Mouse (Mus musculus): ENCODE measurements around the gene Gfap. TPM values are rescaled to one million over a fixed set of nuclear protein-coding genes. Genes with fewer than 3 reads are reported as not detected.

Gfap gene
- polyA plus RNA-seq, 1 experiment from 2014 or later = 0.18 TPM

- H3K27me3 ChIP-seq (ENCODE audit: control insufficient read depth, insufficient read depth, low read depth, low read length) = no peaks in the 10 kb centered on the region; the same call in none of the 2 replicates
- H3K27ac ChIP-seq (ENCODE audit: low read length) = no peak overlapping the region
- H3K9ac ChIP-seq (ENCODE audit: low read length) = no peak overlapping the region
- ATAC-seq (ENCODE audit: low read depth) = no peak
- H3K4me2 ChIP-seq (ENCODE audit: low read depth, low read length) = no peak overlapping the region
- 79% methylated on average over 5 of the region's 5 CpGs for WGBS
- H3K9me3 ChIP-seq (ENCODE audit: control insufficient read depth, low read length) = no peaks in the 10 kb centered on the region
- no peaks in the 10 kb centered on the region for H3K36me3 ChIP-seq (ENCODE audit: control insufficient read depth, insufficient read depth, low read length)
- no peaks in the 10 kb centered on the region for H3K4me1 ChIP-seq (replicated peaks; ENCODE audit: control insufficient read depth, insufficient read depth, low read length)
- no peak overlapping the region for H3K4me3 ChIP-seq (ENCODE audit: low read length)
These were observed 13.3 kb downstream of the Gfap start for GRCm38 (mm10) chr11:102887433-102887832.

GRCm38 (mm10) chr11:102884616-102885219 lies 16.0 kb downstream of the Gfap start, which contains the start of gene Fam187a:
Gene Fam187a, plus strand, starts transcription at chr11:102885169.
- Histone ChIP-seq H3K27me3 (ENCODE audit: control insufficient read depth, insufficient read depth, low read depth, low read length) (no peaks in the 10 kb centered on the region; the same call in none of the 2 replicates), H3K4me1 (replicated peaks; ENCODE audit: control insufficient read depth, insufficient read depth, low read length) (peaks cover 10% of the 10 kb centered on the region), H3K9me3 (ENCODE audit: control insufficient read depth, low read length) (no peaks in the 10 kb centered on the region), H3K4me2 (ENCODE audit: low read depth, low read length) (no peak within 1 kb of the TSS), H3K4me3 (ENCODE audit: low read length) (no peak within 1 kb of the TSS), H3K27ac (ENCODE audit: low read length) (no peak within 1 kb of the TSS), H3K36me3 (ENCODE audit: control insufficient read depth, insufficient read depth, low read length) (no peaks in the 10 kb centered on the region), H3K9ac (ENCODE audit: low read length) (no peak within 1 kb of the TSS)
- no peak for ATAC-seq (ENCODE audit: low read depth)
- WGBS = 50% methylated on average over 10 of the region's 10 CpGs

- peaks cover 6% of the 10 kb centered on the region for H3K36me3 ChIP-seq (ENCODE audit: control insufficient read depth, insufficient read depth, low read length)
- 12% methylated on average over 13 of the region's 13 CpGs for WGBS
- H3K4me3 ChIP-seq (ENCODE audit: low read length) = peak overlapping the region; percentile 90
- H3K27ac ChIP-seq (ENCODE audit: low read length) = no peak overlapping the region; the same call in 1 of the 2 replicates
- H3K4me1 ChIP-seq (replicated peaks; ENCODE audit: control insufficient read depth, insufficient read depth, low read length) = peaks cover 16% of the 10 kb centered on the region
- H3K27me3 ChIP-seq (ENCODE audit: control insufficient read depth, insufficient read depth, low read depth, low read length) = no peaks in the 10 kb centered on the region; the same call in none of the 2 replicates
- peak; percentile 29; the same call in 1 of the 2 replicates for ATAC-seq (ENCODE audit: low read depth)
- H3K4me2 ChIP-seq (ENCODE audit: low read depth, low read length) = peak overlapping the region; percentile 69
- no peaks in the 10 kb centered on the region for H3K9me3 ChIP-seq (ENCODE audit: control insufficient read depth, low read length)
- H3K9ac ChIP-seq (ENCODE audit: low read length) = peak overlapping the region; percentile 87
These were observed 19.2 kb downstream of the Gfap start for GRCm38 (mm10) chr11:102881314-102882198.

- under 1% methylated on average over 60 of the region's 62 CpGs for WGBS
- ATAC-seq (ENCODE audit: low read depth) = peak; percentile 93
- H3K4me3 ChIP-seq (ENCODE audit: low read length) = peak within 1 kb of the TSS; percentile 90
- peak within 1 kb of the TSS; percentile 69 for H3K4me2 ChIP-seq (ENCODE audit: low read depth, low read length)
- H3K27me3 ChIP-seq (ENCODE audit: control insufficient read depth, insufficient read depth, low read depth, low read length) = no peaks in the 10 kb centered on the region; the same call in 1 of the 2 replicates
- H3K27ac ChIP-seq (ENCODE audit: low read length) = peak within 1 kb of the TSS; percentile 76
- H3K9me3 ChIP-seq (ENCODE audit: control insufficient read depth, low read length) = no peaks in the 10 kb centered on the region
- peak within 1 kb of the TSS; percentile 87 for H3K9ac ChIP-seq (ENCODE audit: low read length)
- H3K4me1 ChIP-seq (replicated peaks; ENCODE audit: control insufficient read depth, insufficient read depth, low read length) = peaks cover 16% of the 10 kb centered on the region
- H3K36me3 ChIP-seq (ENCODE audit: control insufficient read depth, insufficient read depth, low read length) = peaks cover 10% of the 10 kb centered on the region
These were observed 20.0 kb downstream of the Gfap start, which contains the start of the genes Eftud2 and Ccdc103 for GRCm38 (mm10) chr11:102880585-102881313. Gene Eftud2, minus strand, starts transcription at chr11:102880985. Gene Ccdc103, plus strand, starts transcription at chr11:102881204.

GRCm38 (mm10) chr11:102879558-102879957 lies 21.2 kb downstream of the Gfap start:
- H3K4me1 ChIP-seq (replicated peaks; ENCODE audit: control insufficient read depth, insufficient read depth, low read length) = peaks cover 16% of the 10 kb centered on the region
- H3K4me3 ChIP-seq (ENCODE audit: low read length) = no peak overlapping the region
- H3K36me3 ChIP-seq (ENCODE audit: control insufficient read depth, insufficient read depth, low read length) = peaks cover 16% of the 10 kb centered on the region
- 75% methylated on average over 2 of the region's 2 CpGs for WGBS
- H3K9me3 ChIP-seq (ENCODE audit: control insufficient read depth, low read length) = no peaks in the 10 kb centered on the region
- no peak for ATAC-seq (ENCODE audit: low read depth)
- H3K4me2 ChIP-seq (ENCODE audit: low read depth, low read length) = peak overlapping the region; percentile 69; the same call in 1 of the 2 replicates
- H3K27me3 ChIP-seq (ENCODE audit: control insufficient read depth, insufficient read depth, low read depth, low read length) = no peaks in the 10 kb centered on the region; the same call in 1 of the 2 replicates
- H3K9ac ChIP-seq (ENCODE audit: low read length) = no peak overlapping the region
- no peak overlapping the region for H3K27ac ChIP-seq (ENCODE audit: low read length)

GRCm38 (mm10) chr11:102874801-102875334 lies 25.8 kb downstream of the Gfap start:
- no peak overlapping the region for H3K27ac ChIP-seq (ENCODE audit: low read length)
- peaks cover 7% of the 10 kb centered on the region for H3K4me1 ChIP-seq (replicated peaks; ENCODE audit: control insufficient read depth, insufficient read depth, low read length)
- WGBS = 86% methylated on average over 7 of the region's 7 CpGs
- no peak for ATAC-seq (ENCODE audit: low read depth)
- peaks cover 26% of the 10 kb centered on the region for H3K36me3 ChIP-seq (ENCODE audit: control insufficient read depth, insufficient read depth, low read length)
- no peak overlapping the region for H3K9ac ChIP-seq (ENCODE audit: low read length)
- no peaks in the 10 kb centered on the region for H3K9me3 ChIP-seq (ENCODE audit: control insufficient read depth, low read length)
- H3K4me2 ChIP-seq (ENCODE audit: low read depth, low read length) = no peak overlapping the region
- no peaks in the 10 kb centered on the region for H3K27me3 ChIP-seq (ENCODE audit: control insufficient read depth, insufficient read depth, low read depth, low read length)
- no peak overlapping the region for H3K4me3 ChIP-seq (ENCODE audit: low read length)

GRCm38 (mm10) chr11:102864272-102864671 lies 36.4 kb downstream of the Gfap start:
- H3K4me3 ChIP-seq (ENCODE audit: low read length) = no peak overlapping the region
- no peaks in the 10 kb centered on the region for H3K27me3 ChIP-seq (ENCODE audit: control insufficient read depth, insufficient read depth, low read depth, low read length)
- no peaks in the 10 kb centered on the region for H3K4me1 ChIP-seq (replicated peaks; ENCODE audit: control insufficient read depth, insufficient read depth, low read length)
- no peak overlapping the region for H3K27ac ChIP-seq (ENCODE audit: low read length)
- ATAC-seq (ENCODE audit: low read depth) = no peak
- H3K36me3 ChIP-seq (ENCODE audit: control insufficient read depth, insufficient read depth, low read length) = peaks cover 38% of the 10 kb centered on the region
- no peaks in the 10 kb centered on the region for H3K9me3 ChIP-seq (ENCODE audit: control insufficient read depth, low read length)
- 25% methylated on average over 4 of the region's 4 CpGs for WGBS
- H3K9ac ChIP-seq (ENCODE audit: low read length) = no peak overlapping the region
- no peak overlapping the region for H3K4me2 ChIP-seq (ENCODE audit: low read depth, low read length)

- Histone ChIP-seq H3K4me1 (replicated peaks; ENCODE audit: control insufficient read depth, insufficient read depth, low read length) (no peaks in the 10 kb centered on the region), H3K9ac (ENCODE audit: low read length) (no peak overlapping the region), H3K4me3 (ENCODE audit: low read length) (no peak overlapping the region), H3K9me3 (ENCODE audit: control insufficient read depth, low read length) (no peaks in the 10 kb centered on the region), H3K36me3 (ENCODE audit: control insufficient read depth, insufficient read depth, low read length) (peaks cover 38% of the 10 kb centered on the region), H3K27me3 (ENCODE audit: control insufficient read depth, insufficient read depth, low read depth, low read length) (no peaks in the 10 kb centered on the region), H3K4me2 (ENCODE audit: low read depth, low read length) (no peak overlapping the region), H3K27ac (ENCODE audit: low read length) (no peak overlapping the region)
- ATAC-seq (ENCODE audit: low read depth) = no peak
- 90% methylated on average over 8 of the region's 8 CpGs for WGBS
These were observed 40.8 kb downstream of the Gfap start for GRCm38 (mm10) chr11:102859933-102860332.

All from lung, embryonic 16.5 days (tissue).